Mouse (Mus musculus): ENCODE results near the gene Grik4. TPM values are rescaled to one million over a fixed set of nuclear protein-coding genes. Genes with fewer than 3 reads are reported as not detected.

The Grik4 gene
- total RNA-seq, 2 experiments from 2014 or later, result 17.7 to 18.3 TPM

DNA sequence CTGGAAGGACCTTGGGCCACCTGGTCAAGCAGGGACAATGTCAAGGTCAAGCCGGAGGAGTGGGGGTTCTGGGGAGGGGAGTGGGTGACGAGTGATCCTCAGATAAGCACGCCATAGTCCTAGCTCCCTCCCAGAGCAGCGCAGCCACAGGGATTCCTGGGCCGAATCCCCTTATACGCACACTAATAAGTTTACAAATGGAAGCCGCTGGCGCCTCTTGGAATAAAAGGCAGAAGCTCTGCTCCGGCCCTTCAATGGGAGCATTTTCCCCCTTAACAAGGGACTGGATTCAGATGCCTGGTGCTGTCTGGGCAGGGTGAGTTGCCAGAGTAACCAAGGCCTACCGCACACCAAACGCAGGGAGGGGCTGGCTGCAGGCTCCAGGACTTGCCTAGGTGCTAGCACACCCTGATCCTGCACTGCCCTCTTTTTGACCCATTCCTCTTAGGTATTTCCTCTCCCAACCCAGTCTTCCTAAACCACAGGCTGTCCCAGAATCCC lies 46.2 kb downstream of the Grik4 start:
- intact Hi-C loops (cut with DNase I), result no loop called here
- TF ChIP-seq CTCF (IDR thresholded peaks at IDR 0.05), result no peak
- H3K4me3 ChIP-seq, result peak overlapping the region; percentile 62
- H3K27ac ChIP-seq, result peak overlapping the region; percentile 91
- no peak for DNase-seq (ENCODE audit: extremely low spot score in 1 of 2, low spot score in 2 of 2)

DNA sequence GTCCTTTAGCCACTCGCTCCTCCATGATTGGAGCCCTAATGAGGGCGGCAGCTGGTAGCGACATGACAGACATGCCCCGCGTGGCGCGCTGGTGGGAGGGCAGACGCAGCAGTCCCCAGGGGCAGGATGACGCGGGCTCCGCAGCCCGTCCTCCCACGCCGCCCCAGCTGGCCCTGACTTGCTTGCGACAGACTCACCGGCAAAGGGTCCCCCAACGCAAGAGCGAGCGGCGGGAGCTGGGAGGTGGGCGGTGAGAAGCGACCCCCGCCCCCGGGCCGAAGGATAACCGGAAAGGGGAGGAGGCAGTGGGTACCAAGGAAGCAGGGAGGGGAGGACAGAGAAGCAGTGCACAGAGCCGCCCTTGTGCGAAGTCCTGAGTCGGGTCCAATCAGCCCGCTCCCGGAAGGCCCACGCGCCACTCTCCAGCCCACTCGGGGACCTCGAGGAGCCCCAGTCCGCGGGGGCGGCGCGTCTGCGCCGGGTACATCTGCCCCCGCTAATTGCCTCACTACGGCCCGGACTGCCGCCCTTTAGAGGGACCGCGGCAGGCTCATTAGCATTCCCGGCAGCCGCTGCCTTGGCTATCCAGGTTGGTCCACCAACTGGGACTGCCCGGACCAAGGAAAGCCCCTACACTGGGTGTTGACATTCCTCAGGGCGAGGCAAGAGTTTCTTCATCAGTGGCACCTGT lies 46.8 kb downstream of the Grik4 start:
- intact Hi-C loops (cut with DNase I), result no loop called here
- TF ChIP-seq CTCF (IDR thresholded peaks at IDR 0.05), result no peak
- peak; percentile 67 for DNase-seq (ENCODE audit: extremely low spot score in 1 of 2, low spot score in 2 of 2)
- peak overlapping the region; percentile 91 for H3K27ac ChIP-seq
- H3K4me3 ChIP-seq, result peak overlapping the region; percentile 62

DNA sequence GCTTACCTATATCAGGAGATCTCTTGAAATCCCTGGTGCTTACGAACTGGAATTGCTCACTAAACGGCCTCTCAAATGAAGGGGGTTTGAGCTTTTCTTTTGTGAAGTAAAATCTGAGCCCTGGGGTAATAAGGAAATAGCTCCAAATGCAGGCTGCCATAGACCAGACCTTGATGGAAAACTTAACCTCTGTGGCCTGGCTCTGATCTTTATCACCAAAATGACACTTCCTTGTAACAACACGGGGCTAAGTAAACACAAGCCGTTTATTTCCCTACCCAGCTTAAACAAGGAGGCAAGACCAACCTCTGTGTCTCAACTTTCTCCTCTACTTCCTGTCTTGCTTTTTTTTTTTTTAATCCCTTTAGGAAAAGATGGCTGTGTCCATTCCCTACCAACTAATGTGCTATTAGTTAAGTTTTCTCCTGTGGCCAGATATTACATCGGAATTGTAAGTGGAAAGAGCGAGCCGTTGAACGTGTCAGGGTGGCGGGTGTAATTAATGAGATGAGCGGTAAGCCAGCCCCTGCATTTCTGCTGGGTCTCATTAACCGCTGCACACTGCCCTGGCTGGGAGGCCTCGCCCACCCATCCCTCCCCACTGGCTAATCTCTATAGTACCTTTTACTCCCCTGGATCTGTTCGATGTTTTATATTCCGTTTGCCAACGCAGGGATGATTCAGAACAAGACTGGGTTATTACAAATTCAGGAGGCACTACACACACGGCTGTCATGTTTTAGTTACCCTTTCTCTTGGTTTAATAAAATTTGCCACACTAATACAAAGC lies 47.7 kb downstream of the Grik4 start:
- intact Hi-C loops (cut with DNase I), result no loop called here
- DNase-seq (ENCODE audit: extremely low spot score in 1 of 2, low spot score in 2 of 2), result no peak
- no peak for TF ChIP-seq CTCF (IDR thresholded peaks at IDR 0.05)
- H3K4me3 ChIP-seq, result peak overlapping the region; percentile 62
- peak overlapping the region; percentile 91 for H3K27ac ChIP-seq

DNA sequence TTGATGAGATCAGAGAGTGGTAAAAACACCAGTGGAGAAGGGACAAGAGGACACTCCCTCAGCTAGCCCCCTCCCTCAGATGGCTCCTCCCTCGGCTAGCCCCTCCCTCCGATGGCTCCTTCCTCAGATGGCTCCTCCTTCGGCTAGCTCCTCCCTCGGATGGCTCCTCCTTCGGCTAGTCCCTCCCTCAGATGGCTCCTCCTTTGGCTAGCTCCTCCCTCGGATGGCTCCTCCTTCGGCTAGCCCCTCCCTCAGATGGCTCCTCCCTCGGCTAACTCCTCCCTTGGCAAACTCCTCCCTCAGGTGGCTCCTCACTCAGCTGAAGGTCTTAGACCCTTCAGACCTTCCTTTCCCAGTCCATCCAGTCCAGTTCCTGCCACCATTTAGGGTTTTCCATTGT lies 51.5 kb downstream of the Grik4 start:
- intact Hi-C loops (cut with DNase I), result no loop called here
- H3K4me3 ChIP-seq, result no peak overlapping the region
- no peak for DNase-seq (ENCODE audit: extremely low spot score in 1 of 2, low spot score in 2 of 2)
- no peak for TF ChIP-seq CTCF (IDR thresholded peaks at IDR 0.05)
- H3K27ac ChIP-seq, result no peak overlapping the region

DNA sequence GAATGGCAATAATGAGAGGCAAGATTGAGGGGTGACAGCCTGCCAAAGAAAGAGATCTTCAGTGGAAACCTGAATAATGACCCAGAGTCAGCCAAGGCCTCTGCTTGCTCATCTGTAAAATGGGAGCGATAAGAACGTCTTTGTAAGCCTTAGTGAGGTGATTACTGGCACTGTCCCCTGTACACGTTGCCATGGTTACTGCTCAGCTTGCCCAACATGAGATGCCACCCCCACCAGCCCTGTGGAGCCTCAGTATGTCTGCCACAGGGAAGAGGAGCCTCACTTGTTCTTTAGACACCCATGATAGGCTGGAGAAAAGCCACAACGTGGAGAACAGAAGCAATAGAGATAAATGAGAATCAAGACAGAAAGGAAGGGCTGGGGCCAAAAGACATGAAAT lies 56.4 kb downstream of the Grik4 start:
- no peak for DNase-seq (ENCODE audit: extremely low spot score in 1 of 2, low spot score in 2 of 2)
- intact Hi-C loops (cut with DNase I), result no loop called here
- no peak for TF ChIP-seq CTCF (IDR thresholded peaks at IDR 0.05)
- Histone ChIP-seq H3K27ac (no peak overlapping the region), H3K4me3 (no peak overlapping the region)

DNA sequence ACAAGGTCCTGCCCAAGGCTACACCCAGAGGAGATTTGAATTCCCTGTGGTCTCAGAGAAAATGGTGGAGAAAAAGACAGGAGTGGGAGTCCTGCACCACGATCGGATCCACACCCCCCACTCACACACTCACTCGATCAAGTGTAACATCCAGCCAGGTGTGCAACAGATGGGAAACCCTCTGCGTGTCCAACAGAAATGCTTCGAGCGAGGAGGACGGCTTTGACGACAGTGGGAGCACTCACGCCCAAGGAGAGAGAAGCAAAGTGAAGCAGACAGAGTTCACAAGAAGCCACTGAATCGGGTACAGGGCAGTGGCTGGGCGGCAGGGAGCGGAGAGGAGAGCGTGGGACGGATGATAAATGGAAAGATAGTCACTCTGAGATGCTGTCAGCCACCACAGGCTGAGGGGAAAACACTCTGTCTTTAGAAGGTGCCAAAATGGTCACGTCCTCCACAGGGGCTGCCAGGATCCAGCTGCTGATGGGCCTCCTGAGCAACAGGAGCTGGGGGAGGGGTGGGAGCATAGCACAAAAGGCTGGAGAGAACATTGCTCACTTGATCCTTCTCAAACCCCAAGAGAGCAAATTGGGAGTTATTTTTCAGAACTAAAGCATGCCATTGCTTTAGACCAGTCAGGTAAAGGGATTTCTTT lies 58.1 kb downstream of the Grik4 start:
- no peak for DNase-seq (ENCODE audit: extremely low spot score in 1 of 2, low spot score in 2 of 2)
- Histone ChIP-seq H3K4me3 (no peak overlapping the region), H3K27ac (no peak overlapping the region)
- TF ChIP-seq CTCF (IDR thresholded peaks at IDR 0.05), result no peak
- intact Hi-C loops (cut with DNase I), result no loop called here

DNA sequence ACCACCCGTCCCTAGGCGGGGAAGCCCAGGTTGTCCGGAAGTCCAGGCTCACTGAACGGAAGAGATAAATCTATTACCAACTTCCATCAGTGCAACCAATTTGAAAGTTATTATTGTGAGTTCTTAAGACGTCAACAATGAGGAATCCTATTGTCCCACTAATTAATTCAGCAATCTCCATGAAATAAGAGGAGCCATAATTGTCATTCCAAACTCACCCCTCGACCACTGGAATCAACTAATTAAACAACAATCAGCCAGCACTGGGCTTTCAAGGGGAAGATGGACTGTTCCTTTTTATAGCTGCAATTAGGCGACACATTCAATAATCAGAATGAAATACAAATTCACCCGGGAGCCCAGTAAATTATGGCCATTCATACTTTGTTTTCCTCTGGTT lies 58.7 kb downstream of the Grik4 start:
- DNase-seq (ENCODE audit: extremely low spot score in 1 of 2, low spot score in 2 of 2), result no peak
- Histone ChIP-seq H3K4me3 (no peak overlapping the region), H3K27ac (no peak overlapping the region)
- intact Hi-C loops (cut with DNase I), result no loop called here
- TF ChIP-seq CTCF (IDR thresholded peaks at IDR 0.05), result no peak

DNA sequence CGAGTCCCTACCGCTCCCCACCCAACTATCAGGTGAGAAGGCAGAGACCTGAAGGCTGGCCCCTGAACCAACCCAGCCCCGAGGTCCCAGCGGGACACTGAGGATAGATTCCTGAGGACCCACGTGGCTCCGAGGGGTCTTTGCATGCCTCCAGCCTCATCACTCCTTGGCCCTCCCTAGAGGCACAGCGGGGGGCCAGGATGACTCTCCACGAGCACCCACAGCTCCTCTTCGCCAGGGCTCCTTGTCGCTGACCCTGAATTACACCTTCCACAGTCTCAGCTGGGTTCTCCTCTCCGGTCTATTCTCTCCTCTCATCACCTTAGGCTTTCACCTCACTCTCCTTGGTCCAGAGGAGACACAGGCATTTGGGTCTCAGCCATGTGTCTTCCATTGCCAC lies 59.2 kb downstream of the Grik4 start:
- Histone ChIP-seq H3K4me3 (no peak overlapping the region), H3K27ac (no peak overlapping the region)
- DNase-seq (ENCODE audit: extremely low spot score in 1 of 2, low spot score in 2 of 2), result no peak
- no peak for TF ChIP-seq CTCF (IDR thresholded peaks at IDR 0.05)
- intact Hi-C loops (cut with DNase I), result no loop called here

DNA sequence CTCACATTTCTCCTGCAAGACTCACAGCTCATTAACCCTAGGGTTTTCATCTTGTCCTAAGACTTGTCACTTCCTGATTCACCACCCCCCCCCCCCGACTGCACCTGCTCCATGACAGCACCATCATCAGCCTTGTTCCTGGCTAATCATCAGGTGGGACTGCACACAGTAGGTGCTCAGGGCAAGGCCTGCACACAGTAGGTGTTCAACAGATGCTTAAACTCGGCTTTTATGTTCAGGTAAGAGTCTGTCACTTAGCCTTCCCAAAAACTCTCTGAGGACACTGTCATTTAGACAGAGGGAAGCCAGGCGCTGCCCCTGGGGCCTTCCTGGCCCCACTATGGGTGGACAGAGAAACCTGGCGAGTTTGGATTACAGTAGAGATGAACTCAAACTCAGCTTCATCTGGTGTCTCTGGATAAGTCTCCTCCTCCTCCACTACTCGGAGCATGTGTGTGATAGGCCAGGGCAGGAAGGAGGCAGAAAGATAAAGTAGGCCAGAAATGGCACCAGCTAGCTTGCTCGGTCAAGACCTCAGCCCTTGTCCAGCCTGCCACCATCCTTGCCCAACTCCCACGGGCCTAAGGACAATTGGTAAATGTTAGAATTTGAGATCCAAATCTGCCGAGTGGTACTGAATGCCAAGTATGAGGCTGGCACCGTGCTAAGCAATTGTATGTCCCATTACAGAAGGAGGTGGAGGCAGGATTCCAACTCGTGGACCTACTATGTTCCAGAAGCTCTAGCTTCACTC lies 61.1 kb downstream of the Grik4 start:
- Histone ChIP-seq H3K27ac (no peak overlapping the region), H3K4me3 (no peak overlapping the region)
- intact Hi-C loops (cut with DNase I), result no loop called here
- DNase-seq (ENCODE audit: extremely low spot score in 1 of 2, low spot score in 2 of 2), result no peak
- TF ChIP-seq CTCF (IDR thresholded peaks at IDR 0.05), result no peak

DNA sequence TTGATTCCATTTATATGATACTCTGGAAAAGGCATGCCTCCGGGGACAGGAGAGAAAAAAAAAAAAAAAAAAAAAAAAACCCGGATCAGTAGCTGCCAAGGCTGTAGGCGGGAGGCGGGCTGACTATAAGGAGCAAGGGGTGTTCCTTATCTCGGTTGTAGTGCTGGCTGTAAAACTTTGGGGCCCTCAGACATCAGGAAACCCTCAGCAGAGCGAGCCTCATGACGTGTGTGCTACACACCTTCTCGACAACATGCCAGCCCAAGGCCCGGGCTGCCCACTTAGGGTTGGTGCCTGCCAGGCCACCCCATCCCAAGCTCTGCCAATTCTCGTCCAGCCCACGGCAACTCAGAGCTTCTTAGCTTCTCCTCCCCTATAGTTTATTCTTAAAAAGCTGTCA lies 62.0 kb downstream of the Grik4 start:
- DNase-seq (ENCODE audit: extremely low spot score in 1 of 2, low spot score in 2 of 2), result peak in 1 of 2 experiments; percentile 30
- Histone ChIP-seq H3K4me3 (no peak overlapping the region), H3K27ac (no peak overlapping the region)
- intact Hi-C loops (cut with DNase I), result loop anchor here (1.0 kb wide), 1 partner anchor 36 kb away; no protein-coding TSS in a partner anchor
- TF ChIP-seq CTCF (IDR thresholded peaks at IDR 0.05), result no peak

DNA sequence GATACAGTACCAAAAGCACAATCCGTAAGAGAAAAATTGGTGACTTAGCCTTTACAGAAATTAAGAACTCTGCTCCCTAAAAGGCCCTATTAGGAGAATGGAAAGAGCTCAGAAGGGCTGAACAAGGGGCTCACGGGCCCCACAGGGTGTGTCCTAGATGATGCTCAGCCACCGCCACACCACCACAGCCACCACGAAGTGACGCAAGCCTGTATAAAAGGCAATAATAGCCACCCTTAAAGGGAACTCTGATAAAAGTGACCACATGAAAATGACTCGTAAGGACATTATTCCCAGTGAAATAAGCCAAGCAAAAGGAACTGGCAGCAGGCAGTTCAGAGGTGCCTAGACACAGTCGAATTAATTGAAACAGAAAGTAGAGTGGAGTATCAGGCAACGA lies 63.3 kb downstream of the Grik4 start:
- H3K27ac ChIP-seq, result no peak overlapping the region
- no peak overlapping the region for H3K4me3 ChIP-seq
- DNase-seq (ENCODE audit: extremely low spot score in 1 of 2, low spot score in 2 of 2), result no peak
- TF ChIP-seq CTCF (IDR thresholded peaks at IDR 0.05), result no peak
- intact Hi-C loops (cut with DNase I), result no loop called here

All from left cerebral cortex, adult 2 months (tissue).